ENCODE assay signal across 9 mouse cellular contexts in genomic region chr5:117118850-117119249, GRCm38 (mm10). TPM values are rescaled to one million over a fixed set of nuclear protein-coding genes. Genes with fewer than 3 reads are reported as not detected.
DNase-seq lines count a peak whose midpoint lies in the region; ATAC-seq and TF ChIP-seq lines count a peak whose summit lies in the region.
"Had no signal": no experiment of that assay in that cellular context is flagged by ENCODE, and none has a peak within 500 bp of the region (broad histone marks: within the 10 kb centered on the region; RNA-seq: fewer than 3 reads in every experiment).

No protein-coding gene starts in this region.

- no peak for TF ChIP-seq CTCF in kidney, adult 2 months (conservative IDR thresholded peaks at IDR 0.05; ENCODE audit: insufficient read depth, insufficient read length, low read depth, low read length)
- TF ChIP-seq CTCF in liver, postnatal 0 days (IDR thresholded peaks at IDR 0.05; ENCODE audit: low read depth) = no peak

- peak; percentile 48; the same call in 1 of the 2 replicates for TF ChIP-seq EP300 in liver, postnatal 0 days (IDR thresholded peaks at IDR 0.05; ENCODE audit: low read depth)

- 67% methylated on average over 8 of the region's 8 CpGs for WGBS in heart, embryonic 13.5 days
- WGBS in embryonic facial prominence, embryonic 13.5 days = 56% methylated on average over 8 of the region's 8 CpGs
- WGBS in kidney, adult 2 months = 32% methylated on average over 8 of the region's 8 CpGs
- WGBS in liver, postnatal 0 days (ENCODE audit: insufficient replicate concordance) = 27% methylated on average over 8 of the region's 8 CpGs

- H3K27me3 ChIP-seq in heart, embryonic 13.5 days (replicated peaks) = 0 out of 2 replicates have a peak, but pooled peaks cover 10% of the 10 kb centered on the region
- peaks cover 21% of the 10 kb centered on the region for H3K27me3 ChIP-seq in embryonic facial prominence, embryonic 13.5 days
- no peaks in the 10 kb centered on the region for H3K27me3 ChIP-seq in kidney, adult 2 months (replicated peaks; ENCODE audit: control insufficient read depth, insufficient read depth, low read length)
- no peaks in the 10 kb centered on the region for H3K27me3 ChIP-seq in liver, postnatal 0 days (ENCODE audit: insufficient read depth, low read length)

- H3K4me3 ChIP-seq in heart, embryonic 13.5 days = peak overlapping the region; percentile 82
- H3K4me3 ChIP-seq in embryonic facial prominence, embryonic 13.5 days = no peak overlapping the region
- H3K4me3 ChIP-seq in kidney, adult 2 months (ENCODE audit: insufficient read depth, low read depth, low read length) = no peak overlapping the region
- H3K4me3 ChIP-seq in liver, postnatal 0 days (ENCODE audit: low read depth, low read length) = peak overlapping the region; percentile 81

- no peak for DNase-seq in heart, postnatal 4 days
- DNase-seq in kidney, adult 2 months = peak; percentile 92
- peak; percentile 65 for DNase-seq in liver, postnatal 0 days
- no peak for DNase-seq in adrenal gland, postnatal 4 days (ENCODE audit: low spot score in 2 of 2)
- no peak for DNase-seq in Muller cell, postnatal 12 days (ENCODE audit: inconsistent ontology term)
- no peak for DNase-seq in left cerebral cortex, postnatal 10 days (ENCODE audit: extremely low spot score in 1 of 2, low spot score in 2 of 2)
- DNase-seq: adrenal gland, postnatal 36 days had no signal

- ATAC-seq in heart, embryonic 13.5 days (ENCODE audit: extremely low read depth, insufficient number of reproducible peaks, low FRiP score, low TSS enrichment) = no peak
- no peak for ATAC-seq in embryonic facial prominence, embryonic 13.5 days (ENCODE audit: insufficient number of reproducible peaks, insufficient read depth, low FRiP score, low TSS enrichment, low read depth)
- no peak for ATAC-seq in liver, postnatal 0 days

- no peaks in the 10 kb centered on the region; the same call in 1 of the 2 replicates for H3K36me3 ChIP-seq in heart, embryonic 13.5 days
- no peaks in the 10 kb centered on the region for H3K36me3 ChIP-seq in embryonic facial prominence, embryonic 13.5 days
- H3K36me3 ChIP-seq in kidney, adult 2 months (ENCODE audit: control insufficient read depth, insufficient read depth, low read length) = no peaks in the 10 kb centered on the region
- H3K36me3 ChIP-seq in liver, postnatal 0 days (replicated peaks; ENCODE audit: insufficient read depth, low read length) = no peaks in the 10 kb centered on the region

- peak overlapping the region; percentile 96 for H3K4me2 ChIP-seq in heart, embryonic 13.5 days
- H3K4me2 ChIP-seq in embryonic facial prominence, embryonic 13.5 days = peak overlapping the region; percentile 91
- H3K4me2 ChIP-seq in liver, postnatal 0 days (ENCODE audit: low read depth, low read length) = peak overlapping the region; percentile 88

- no peak overlapping the region for H3K27ac ChIP-seq in heart, embryonic 13.5 days (replicated peaks)
- no peak overlapping the region for H3K27ac ChIP-seq in embryonic facial prominence, embryonic 13.5 days
- peak overlapping the region; percentile 96; the same call in 1 of the 2 replicates for H3K27ac ChIP-seq in kidney, adult 2 months (ENCODE audit: insufficient read depth, low read depth, low read length)
- H3K27ac ChIP-seq in liver, postnatal 0 days (ENCODE audit: low read depth) = peak overlapping the region; percentile 97

- TF ChIP-seq POLR2A in kidney, adult 2 months (IDR thresholded peaks at IDR 0.05; ENCODE audit: low read depth, low read length) = no peak

- H3K9me3 ChIP-seq in heart, embryonic 13.5 days = no peaks in the 10 kb centered on the region
- no peaks in the 10 kb centered on the region for H3K9me3 ChIP-seq in embryonic facial prominence, embryonic 13.5 days
- no peaks in the 10 kb centered on the region for H3K9me3 ChIP-seq in liver, postnatal 0 days (ENCODE audit: low read length)

- intact Hi-C loops in left cerebral cortex, postnatal 10 days (cut with DNase I) = loop anchor here (5.0 kb wide), 2 partner anchors 123 to 153 kb away; no protein-coding TSS in a partner anchor

- H3K9ac ChIP-seq in heart, embryonic 13.5 days = no peak overlapping the region
- H3K9ac ChIP-seq in embryonic facial prominence, embryonic 13.5 days = no peak overlapping the region
- peak overlapping the region; percentile 77; the same call in 1 of the 2 replicates for H3K9ac ChIP-seq in liver, postnatal 0 days (replicated peaks)

- H3K4me1 ChIP-seq in heart, embryonic 13.5 days = peaks cover 29% of the 10 kb centered on the region
- peaks cover 36% of the 10 kb centered on the region for H3K4me1 ChIP-seq in embryonic facial prominence, embryonic 13.5 days
- H3K4me1 ChIP-seq in kidney, adult 2 months (ENCODE audit: control insufficient read depth, insufficient read depth, low read length) = peaks cover 3% of the 10 kb centered on the region; the same call in 1 of the 2 replicates
- H3K4me1 ChIP-seq in liver, postnatal 0 days (ENCODE audit: insufficient read depth) = peaks cover 36% of the 10 kb centered on the region

RNA-seq across cellular contexts. Expression of gene Taok3, which starts 1.1 kb away (rescaled TPM):
- polyA plus RNA-seq in heart, embryonic 13.5 days (2015; fragmentation: Nextera tagmentation; extraction: Ambion mirVana) = 8.5 and 10.8 TPM in 2 replicates
- total RNA-seq in heart, postnatal 4 days (2021) = 10 to 100 TPM in 1 of 2 experiments, 1 to 10 TPM in 1; 8.6 to 10.5 TPM
- 14.3 and 16.3 TPM in 2 replicates for polyA plus RNA-seq in embryonic facial prominence, embryonic 13.5 days (2015; fragmentation: Nextera tagmentation; extraction: Ambion mirVana)
- polyA plus RNA-seq in kidney, adult 2 months (2012; rRNA removed) = 11.1 and 11.3 TPM in 2 replicates
- 40.5 and 41.9 TPM in 2 replicates for polyA plus RNA-seq in liver, postnatal 0 days (2015; fragmentation: Nextera tagmentation; extraction: Ambion mirVana)
- total RNA-seq in adrenal gland, postnatal 4 days (2021) = 10 to 100 TPM; 39.3 to 39.5 TPM
- total RNA-seq in left cerebral cortex, postnatal 10 days (2021) = 10 to 100 TPM; 67.6 to 68.7 TPM

RNA-seq across cellular contexts. Expression of gene Suds3, which starts 2.9 kb away (rescaled TPM):
- polyA plus RNA-seq in heart, embryonic 13.5 days (2015; fragmentation: Nextera tagmentation; extraction: Ambion mirVana) = 49.1 and 49.3 TPM in 2 replicates
- total RNA-seq in heart, postnatal 4 days (2021) = 10 to 100 TPM; 68.6 to 80.3 TPM
- 87.8 and 89.7 TPM in 2 replicates for polyA plus RNA-seq in embryonic facial prominence, embryonic 13.5 days (2015; fragmentation: Nextera tagmentation; extraction: Ambion mirVana)
- 84.9 and 85.8 TPM in 2 replicates for polyA plus RNA-seq in kidney, adult 2 months (2012; rRNA removed)
- 30.5 and 33.4 TPM in 2 replicates for polyA plus RNA-seq in liver, postnatal 0 days (2015; fragmentation: Nextera tagmentation; extraction: Ambion mirVana)
- 100 to 1,000 TPM in 1 of 2 experiments, 10 to 100 TPM in 1; 97.0 to 108 TPM for total RNA-seq in adrenal gland, postnatal 4 days (2021)
- total RNA-seq in left cerebral cortex, postnatal 10 days (2021) = 10 to 100 TPM; 93.7 to 93.9 TPM

Comparison
In these comparisons a context has a peak if more than half of its experiments do, and no peak if none do; other contexts are left out.
1. H3K27ac ChIP-seq: peak in kidney, adult 2 months (single experiment) and liver, postnatal 0 days (single experiment); none in heart, embryonic 13.5 days (single experiment) and embryonic facial prominence, embryonic 13.5 days (single experiment).
2. H3K4me3 ChIP-seq: peak in heart, embryonic 13.5 days (single experiment) and liver, postnatal 0 days (single experiment); none in embryonic facial prominence, embryonic 13.5 days (single experiment) and kidney, adult 2 months (single experiment).
3. DNase-seq: peak in kidney, adult 2 months (single experiment) and liver, postnatal 0 days (single experiment); none in heart, postnatal 4 days (single experiment), adrenal gland, postnatal 4 days (0 of 2), Muller cell, postnatal 12 days (single experiment) and left cerebral cortex, postnatal 10 days (0 of 2).
4. Peak in every context shown above with its lines, with median percentiles within 50 percentile points of each other: H3K4me2 ChIP-seq.